Mouse (Mus musculus): ENCODE measurements around the gene Slc13a1.
"Not testable (repeated sequence)": the region's sequence is repeated elsewhere in the genome, so short reads cannot be mapped to it uniquely, and the experiment has no call there.

Slc13a1 gene

GRCm38 (mm10) chr6:24167734-24168327 is at the start of gene Slc13a1:
Gene Slc13a1 (minus strand): TSS chr6:24168092.
- peak in 1 of 2 experiments; percentile 33 for DNase-seq

- peak in 1 of 2 experiments; percentile 25 for DNase-seq
These were observed 40.0 kb upstream of the Slc13a1 start for GRCm38 (mm10) chr6:24207866-24208265.

- DNase-seq, result no peak
These were observed 34.3 kb upstream of the Slc13a1 start for GRCm38 (mm10) chr6:24202226-24202625.

- DNase-seq, result no peak
These were observed 33.0 kb upstream of the Slc13a1 start for GRCm38 (mm10) chr6:24200644-24201484.

- DNase-seq, result peak; percentile 32 to 48
These were observed 29.8 kb upstream of the Slc13a1 start for GRCm38 (mm10) chr6:24197501-24198195.

- DNase-seq, result not testable (repeated sequence)
These were observed 28.5 kb upstream of the Slc13a1 start for GRCm38 (mm10) chr6:24196406-24196805.

GRCm38 (mm10) chr6:24183439-24183838 is 15.5 kb upstream of the Slc13a1 start:
- DNase-seq, result no peak

- DNase-seq, result no peak
These were observed 7.5 kb upstream of the Slc13a1 start for GRCm38 (mm10) chr6:24175393-24175792.

GRCm38 (mm10) chr6:24173951-24174350 is 6.1 kb upstream of the Slc13a1 start:
- no peak for DNase-seq

- DNase-seq, result peak; percentile 79 to 90
These were observed 4.8 kb upstream of the Slc13a1 start for GRCm38 (mm10) chr6:24172736-24173135.

- peak in 1 of 2 experiments; percentile 54 for DNase-seq
These were observed 1.1 kb downstream of the Slc13a1 start for GRCm38 (mm10) chr6:24166772-24167171.

- DNase-seq, result peak in 1 of 2 experiments; percentile 42
These were observed 2.6 kb downstream of the Slc13a1 start for GRCm38 (mm10) chr6:24165249-24165648.

GRCm38 (mm10) chr6:24159795-24160194 is 8.1 kb downstream of the Slc13a1 start:
- no peak for DNase-seq

- peak; percentile 15 to 42 for DNase-seq
These were observed 13.0 kb downstream of the Slc13a1 start for GRCm38 (mm10) chr6:24154901-24155300.

GRCm38 (mm10) chr6:24132951-24133350 is 34.9 kb downstream of the Slc13a1 start:
- no peak for DNase-seq

- DNase-seq, result no peak
These were observed 45.3 kb downstream of the Slc13a1 start for GRCm38 (mm10) chr6:24122632-24123031.

GRCm38 (mm10) chr6:24111614-24112013 is 56.3 kb downstream of the Slc13a1 start:
- DNase-seq, result no peak

GRCm38 (mm10) chr6:24108471-24108870 is 59.4 kb downstream of the Slc13a1 start:
- DNase-seq, result no peak

- DNase-seq, result no peak
These were observed 61.7 kb downstream of the Slc13a1 start for GRCm38 (mm10) chr6:24106157-24106556.

- no peak for DNase-seq
These were observed 62.2 kb downstream of the Slc13a1 start for GRCm38 (mm10) chr6:24105681-24106080.

GRCm38 (mm10) chr6:24101281-24101680 is 66.6 kb downstream of the Slc13a1 start:
- no peak for DNase-seq

GRCm38 (mm10) chr6:24100705-24101104 is 67.2 kb downstream of the Slc13a1 start:
- no peak for DNase-seq

- no peak for DNase-seq
These were observed 70.5 kb downstream of the Slc13a1 start for GRCm38 (mm10) chr6:24097400-24097799.
